Mouse (Mus musculus) urinary bladder, postnatal 14 days (tissue): ENCODE data around the gene Cyp2c70.
A peak's percentile ranks its signal among the peaks of the same experiment; 100 is the strongest.
"Not testable (repeated sequence)": the region's sequence is repeated elsewhere in the genome, so short reads cannot be mapped to it uniquely, and the experiment has no call there.

Experiments used
- DNase-seq: peaks from one replicate; pipeline ENCODE4 v3.0.0; 2021; ENCODE audit warnings: low spot score

Gene Cyp2c70

DNA sequence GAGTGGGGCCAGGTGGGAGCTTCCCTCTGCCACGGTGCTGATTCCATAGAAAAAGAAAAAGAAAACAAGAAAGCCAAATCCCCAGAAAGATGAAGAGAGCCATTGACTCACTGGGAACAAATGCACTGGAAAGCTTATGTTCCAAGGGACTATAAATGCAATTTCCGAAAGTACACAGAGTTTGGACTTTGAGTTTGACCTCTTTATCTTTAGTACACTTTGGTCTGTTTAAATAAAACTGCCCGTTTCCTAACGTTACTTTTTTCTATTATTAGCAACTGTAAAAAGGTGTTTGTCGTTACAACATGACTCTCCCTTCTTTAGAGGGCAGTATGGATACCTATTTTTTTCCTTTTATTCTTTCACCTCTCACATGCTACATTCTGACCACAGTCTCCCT lies at the start of gene Cyp2c70:
TSS of gene Cyp2c70 (minus strand) at position 174 of the 400 bp plus-strand sequence.
- DNase-seq, result no peak

DNA sequence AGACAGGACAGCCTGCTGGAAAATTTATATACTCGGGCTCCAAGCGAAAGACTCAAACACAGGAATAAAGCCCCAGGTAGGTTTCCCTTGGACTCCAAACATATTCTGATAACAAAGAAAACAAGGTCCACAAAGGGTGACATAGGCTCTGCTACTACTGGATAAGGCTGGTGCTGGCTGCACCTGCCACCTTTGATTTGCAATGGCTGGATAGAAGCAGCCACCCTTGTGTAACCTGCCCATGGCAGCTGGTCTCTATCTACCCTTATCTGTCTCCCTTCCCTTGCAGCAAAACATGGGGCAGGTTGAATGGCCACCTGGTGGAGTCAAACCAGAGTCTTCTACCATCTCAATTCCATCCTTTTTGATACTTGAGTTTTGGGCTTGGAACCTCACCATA lies 45.4 kb upstream of the Cyp2c70 start:
- DNase-seq, result no peak

DNA sequence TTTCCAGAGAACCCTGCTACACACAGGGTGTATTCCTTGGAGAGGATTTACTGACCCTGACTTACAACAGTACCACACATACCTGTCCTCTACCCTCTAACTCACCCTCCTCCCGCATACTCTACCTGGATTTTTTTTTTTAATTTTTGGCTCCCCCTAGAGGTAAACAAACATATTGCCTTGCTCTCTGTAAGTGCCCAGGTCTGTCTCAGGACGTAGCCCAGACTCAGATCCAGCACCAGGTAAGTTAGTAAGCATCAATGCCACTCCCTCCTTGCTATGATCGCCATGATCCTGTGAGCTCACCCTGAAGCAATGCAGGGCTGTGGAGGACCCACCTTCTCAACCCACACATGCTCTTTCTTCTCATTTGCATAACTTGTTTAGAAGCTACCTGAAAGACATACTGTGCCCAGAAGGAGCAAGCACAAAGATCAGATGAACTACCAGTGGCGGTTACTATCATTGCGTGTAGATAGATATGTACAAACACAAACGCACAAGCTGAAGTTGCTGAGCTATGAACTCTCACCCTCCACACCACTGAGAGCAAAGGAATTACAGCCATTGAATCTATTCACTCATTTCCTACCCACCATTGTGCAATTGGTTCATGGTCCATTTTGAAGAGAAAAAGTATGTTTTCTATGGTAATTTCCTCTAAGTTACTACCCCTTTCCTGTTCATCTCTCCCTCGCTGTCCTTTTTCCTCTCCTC lies 44.9 kb upstream of the Cyp2c70 start:
- DNase-seq, result no peak

DNA sequence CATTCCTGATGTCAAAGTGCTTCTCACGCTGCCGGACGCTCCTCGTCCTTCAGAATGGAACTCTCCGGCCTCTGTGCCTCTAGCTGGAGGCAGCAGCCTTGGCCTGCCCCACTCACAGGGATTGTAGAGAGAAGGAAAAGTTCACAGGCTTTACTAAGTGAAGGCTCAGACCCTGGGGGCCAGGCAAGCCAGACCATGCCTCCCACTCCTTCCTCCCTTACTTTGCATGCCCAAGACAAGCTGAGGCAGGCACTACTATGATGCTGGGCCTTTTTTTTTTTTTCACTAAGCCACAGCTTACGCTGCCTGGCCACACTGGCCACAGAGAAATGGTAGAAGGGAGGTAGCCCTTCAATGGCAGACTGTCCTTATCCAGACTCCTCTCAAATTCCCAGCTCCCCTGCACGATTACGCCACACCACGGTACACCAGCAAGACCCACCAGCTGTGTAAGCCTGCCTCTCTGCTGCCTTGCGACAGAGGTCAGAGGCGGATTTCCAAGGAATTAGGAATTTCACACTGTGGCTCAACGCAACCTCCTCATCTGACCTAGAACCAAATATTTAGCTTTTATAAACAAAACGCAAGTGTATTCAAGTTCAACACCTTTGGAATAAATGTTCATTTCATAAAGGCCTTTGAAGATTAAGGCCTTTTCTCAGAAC lies 44.1 kb upstream of the Cyp2c70 start:
- no peak for DNase-seq

DNA sequence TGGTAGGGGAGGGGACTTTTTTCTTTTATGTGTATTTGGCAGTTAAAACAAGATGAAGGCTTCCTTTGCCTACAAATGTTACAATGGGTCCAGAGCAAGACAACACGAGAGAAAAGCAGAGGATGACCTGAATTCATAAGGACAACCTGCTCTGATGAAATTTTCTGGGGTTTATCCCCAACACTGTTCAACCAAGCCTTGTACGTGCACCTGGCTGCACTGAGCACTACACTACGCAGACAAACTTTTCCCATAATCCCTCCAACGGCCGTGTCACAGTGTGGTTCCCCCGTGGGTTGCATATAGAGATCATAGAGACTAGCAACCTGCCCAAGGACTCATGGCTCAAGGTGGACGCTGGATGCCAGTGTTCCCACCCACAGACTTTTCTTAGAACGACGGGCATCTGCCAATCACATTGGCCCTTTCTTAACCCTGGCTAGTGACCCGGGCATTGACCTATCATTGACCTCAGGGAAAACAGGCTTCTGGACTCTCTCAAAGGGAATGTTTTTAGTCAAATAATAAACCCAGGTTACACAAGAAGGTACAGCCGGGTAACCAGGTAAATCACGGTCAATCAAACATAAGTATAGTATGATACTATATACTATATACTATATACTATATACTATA lies 39.5 kb upstream of the Cyp2c70 start:
- DNase-seq, result no peak

DNA sequence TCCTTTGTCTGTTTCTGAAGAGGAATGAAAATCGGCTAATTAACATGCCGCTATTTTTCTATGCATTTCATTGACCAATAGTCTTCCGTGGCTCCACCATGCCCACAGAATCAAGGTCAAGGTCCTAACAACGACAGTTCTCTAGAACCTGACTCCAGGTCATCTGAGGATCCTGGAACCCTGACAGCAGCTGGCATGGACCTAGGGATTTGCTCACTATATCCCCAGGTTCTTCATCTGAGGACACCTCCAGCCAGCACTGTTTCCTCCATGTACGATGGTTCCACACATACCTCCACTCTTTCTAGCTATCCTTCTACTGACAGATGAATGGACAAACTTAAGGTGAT lies 38.6 kb upstream of the Cyp2c70 start:
- DNase-seq, result no peak

DNA sequence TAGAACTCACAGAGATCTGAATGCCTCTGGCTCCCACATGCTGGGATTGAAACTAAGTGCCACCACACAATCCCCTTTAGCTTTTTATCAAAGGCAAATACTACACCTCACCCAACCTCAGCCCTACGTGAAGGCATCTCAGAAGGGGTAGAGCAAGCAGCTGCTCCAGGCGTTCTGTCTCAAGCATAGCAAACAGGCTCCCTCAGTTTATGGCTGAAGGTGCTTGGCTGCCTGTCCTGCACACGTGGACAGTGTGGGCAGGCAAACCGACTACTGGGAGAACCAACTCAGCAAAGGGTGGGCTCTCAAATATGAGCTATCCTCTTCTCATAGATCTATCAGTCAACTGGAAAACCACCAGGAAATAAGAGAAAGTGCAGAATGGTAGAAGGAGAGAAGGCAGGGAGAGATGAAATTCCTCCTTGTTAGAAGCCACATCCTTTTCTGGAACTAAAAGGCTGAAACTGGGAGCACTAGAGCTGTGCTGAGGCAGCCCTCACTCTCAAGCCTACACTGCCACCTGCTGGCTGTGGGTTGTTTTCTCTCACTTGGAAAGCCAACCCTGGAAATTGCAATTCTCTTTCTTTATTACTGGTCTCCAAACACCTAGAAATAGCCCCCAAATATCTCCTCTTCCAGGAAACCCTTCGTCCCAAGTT lies 38.1 kb upstream of the Cyp2c70 start:
- DNase-seq, result peak; percentile 75

DNA sequence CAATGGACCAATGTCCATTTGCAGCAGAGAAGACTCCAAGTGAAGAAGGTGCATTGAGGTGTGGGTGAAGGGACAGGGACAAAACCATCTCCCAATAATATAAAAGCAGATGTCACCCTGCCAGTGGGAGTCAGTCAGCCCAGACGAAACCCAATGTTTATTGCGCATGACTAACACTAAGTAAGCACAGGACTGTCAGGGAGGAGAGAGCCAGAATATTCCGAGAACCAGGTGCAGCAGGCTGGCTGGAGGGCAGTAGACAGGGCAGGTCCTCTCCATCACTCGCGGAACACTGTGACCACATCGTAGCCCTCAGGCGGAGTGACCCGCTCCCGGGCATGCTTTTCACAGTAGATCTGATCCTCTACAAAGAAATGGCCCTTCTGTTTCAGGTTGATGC lies 35.2 kb upstream of the Cyp2c70 start:
- DNase-seq, result not testable (repeated sequence)

DNA sequence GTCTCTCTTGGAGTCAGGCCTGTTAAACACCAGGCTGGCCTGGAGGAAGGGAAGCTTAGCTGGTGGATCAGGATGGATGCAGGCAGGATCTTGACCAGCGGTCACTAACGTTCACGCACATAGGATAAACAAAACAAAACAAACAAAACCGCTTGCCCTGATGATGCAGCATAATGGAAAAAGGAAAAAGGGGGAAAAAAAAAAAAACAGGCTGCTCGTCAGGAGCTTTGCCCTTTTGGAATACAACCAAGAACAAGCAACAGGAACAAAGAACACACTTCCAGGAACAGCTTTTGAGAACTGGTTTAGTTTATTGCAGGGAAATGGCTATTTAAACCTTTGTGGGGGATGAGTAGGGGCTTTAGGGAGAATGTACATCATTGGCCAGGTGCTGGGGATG lies 33.7 kb upstream of the Cyp2c70 start:
- no peak for DNase-seq

DNA sequence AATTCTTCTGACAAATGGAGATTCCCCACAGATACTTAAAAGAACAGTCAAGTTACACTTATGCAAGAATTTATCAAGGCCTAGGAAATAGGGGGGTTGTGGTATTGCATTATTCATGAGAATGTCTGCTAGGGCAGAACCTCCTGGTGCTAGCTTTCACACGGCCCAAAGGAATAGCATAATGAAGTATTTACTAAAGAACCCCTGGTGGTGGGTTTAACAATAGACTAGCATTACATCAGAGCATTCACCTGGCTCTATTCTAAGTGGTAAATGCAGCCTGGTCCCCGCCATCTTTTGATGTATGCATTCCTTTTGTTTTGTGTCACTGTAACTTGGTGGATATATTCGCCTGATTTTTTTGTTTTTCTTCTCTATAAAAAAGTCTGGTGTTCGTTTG lies 15.8 kb upstream of the Cyp2c70 start:
- DNase-seq, result not testable (repeated sequence)

DNA sequence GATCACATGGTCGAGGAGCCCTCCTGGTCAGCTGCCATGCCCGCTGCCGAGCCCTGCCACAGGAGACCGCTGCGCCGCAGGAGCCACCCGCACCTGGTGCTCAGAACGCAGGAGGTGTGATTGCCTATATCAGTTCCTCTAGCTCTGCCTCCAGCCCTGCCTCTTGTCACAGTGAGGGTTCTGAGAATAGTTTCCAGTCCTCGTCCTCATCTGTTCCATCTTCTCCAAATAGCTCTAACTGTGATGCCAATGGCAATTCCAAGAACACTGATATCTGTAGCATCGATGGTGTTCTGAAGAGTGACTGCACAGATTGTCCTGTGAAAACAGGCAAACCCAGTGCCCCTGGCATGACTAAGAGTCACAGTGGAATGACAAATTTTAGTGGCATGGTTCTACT lies 3.5 kb upstream of the Cyp2c70 start:
- DNase-seq, result no peak

DNA sequence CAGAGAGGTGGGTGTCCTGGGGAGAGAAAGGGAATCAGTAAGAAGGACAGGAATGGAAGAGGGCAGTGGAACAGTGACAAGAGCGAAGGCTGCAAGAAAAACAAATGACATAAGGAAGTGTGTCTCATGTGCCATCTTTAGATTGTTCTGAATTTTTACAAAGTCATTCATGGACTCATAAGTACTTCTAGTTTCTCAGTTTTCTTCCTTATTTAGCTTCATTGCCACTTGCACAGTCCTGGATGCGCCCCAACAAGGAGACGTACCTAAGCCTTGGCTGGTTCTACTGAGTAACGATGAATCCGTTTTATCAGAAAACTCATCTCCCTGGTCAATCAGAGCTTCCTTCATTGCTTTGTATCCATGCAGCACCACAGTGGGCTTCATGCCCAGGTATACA lies 3.5 kb downstream of the Cyp2c70 start:
- no peak for DNase-seq

DNA sequence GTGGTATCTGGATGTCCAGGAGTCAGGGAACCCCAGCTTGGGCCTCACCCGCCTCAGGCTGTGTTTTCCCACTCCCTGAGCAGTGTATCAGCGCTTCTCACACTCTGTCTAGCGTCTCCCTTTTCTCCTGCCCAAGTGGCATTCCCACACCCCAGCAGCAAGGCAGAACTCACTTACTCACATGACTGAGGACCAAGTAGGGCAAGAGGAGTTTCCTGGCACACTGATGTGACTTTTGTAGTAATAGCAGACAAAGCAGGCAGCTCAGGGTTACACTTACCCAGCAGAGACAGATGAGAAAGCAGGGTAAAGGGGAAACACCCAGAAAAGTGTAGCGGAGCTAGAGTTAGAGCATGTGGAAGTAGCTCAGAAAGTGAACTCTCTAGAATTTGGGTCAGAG lies 8.8 kb downstream of the Cyp2c70 start:
- no peak for DNase-seq

DNA sequence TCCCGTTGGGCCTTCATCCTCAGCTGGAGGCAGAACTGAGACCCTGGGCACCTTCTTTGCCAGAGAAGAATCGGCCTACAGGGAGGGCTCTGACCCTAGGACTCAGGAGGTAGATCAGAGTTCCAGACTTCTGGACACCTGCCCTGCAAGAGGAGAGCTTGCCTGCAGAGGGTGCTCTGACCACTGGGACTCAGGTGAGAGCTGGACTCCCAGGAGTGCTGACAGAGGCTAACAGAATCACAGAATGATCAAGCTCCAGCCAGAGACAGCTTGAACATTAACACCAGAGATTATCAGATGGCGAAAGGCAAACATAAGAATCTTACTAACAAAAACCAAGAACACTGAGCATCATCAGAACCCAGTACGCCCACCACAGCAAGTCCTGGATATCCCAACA lies 18.7 kb downstream of the Cyp2c70 start:
- DNase-seq, result not testable (repeated sequence)

DNA sequence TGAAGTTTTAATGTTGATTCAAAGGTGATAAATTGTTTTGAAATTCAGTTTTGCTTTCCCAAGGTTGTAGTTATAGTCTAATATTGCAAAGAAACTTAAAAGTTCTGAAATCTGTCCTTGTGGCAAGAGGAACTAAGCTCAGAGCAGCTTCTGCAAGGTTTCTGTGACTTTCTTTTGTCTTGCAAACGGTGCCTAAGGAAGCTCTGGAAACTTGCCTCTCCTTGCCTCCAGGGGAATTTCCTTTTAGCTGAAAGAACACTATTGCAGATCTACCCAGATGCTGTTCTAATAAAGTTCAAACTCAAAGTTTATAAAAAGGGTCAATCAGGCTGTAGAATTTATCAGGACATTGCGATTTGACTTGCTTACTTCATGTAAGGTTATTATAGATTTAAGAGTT lies 60.1 kb downstream of the Cyp2c70 start:
- DNase-seq, result not testable (repeated sequence)

DNA sequence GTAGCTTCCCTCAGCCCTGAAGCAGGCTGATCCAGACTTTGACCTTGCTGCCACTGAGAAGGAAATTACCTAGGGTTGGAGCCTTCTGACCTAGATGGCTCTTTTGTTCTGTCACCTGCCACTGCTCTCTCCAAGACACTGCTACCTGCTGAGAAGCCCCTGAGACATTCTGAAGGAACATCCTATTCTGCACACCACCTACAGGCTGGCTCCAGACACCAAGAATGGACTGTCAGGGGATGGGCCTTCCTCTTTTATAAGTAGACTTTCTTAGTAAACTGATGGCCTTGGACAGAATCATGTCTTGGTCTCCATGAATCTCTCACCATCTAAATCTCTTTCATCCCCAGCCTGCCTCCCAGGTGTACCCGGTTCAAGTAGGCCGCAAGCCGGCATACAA lies 62.0 kb downstream of the Cyp2c70 start:
- not testable (repeated sequence) for DNase-seq

DNA sequence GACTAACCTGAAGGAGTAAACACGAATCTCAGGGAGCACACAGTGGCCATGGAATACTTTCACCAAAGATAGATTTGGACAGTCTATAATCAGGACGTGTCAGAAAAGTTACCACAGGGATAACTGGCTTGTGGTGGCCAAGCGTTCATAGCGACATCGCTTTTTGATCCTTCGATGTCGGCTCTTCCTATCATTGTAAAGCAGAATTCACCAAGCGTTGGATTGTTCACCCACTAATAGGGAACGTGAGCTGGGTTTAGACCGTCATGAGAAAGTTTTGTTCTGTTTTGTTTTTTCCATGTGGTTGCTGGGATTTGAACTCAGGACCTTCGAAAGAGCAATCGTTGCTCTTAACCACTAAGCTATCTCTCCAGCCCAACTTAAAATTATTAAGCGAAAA lies 67.5 kb downstream of the Cyp2c70 start:
- not testable (repeated sequence) for DNase-seq
